Mouse (Mus musculus): ENCODE results near the gene Pomgnt1. TPM values are rescaled to one million over a fixed set of nuclear protein-coding genes. Genes with fewer than 3 reads are reported as not detected.
A peak's percentile ranks its signal among the peaks of the same experiment; 100 is the strongest.

The Pomgnt1 gene
- total RNA-seq (2012; rRNA removed), result 33.0 and 52.2 TPM in 2 replicates
- total RNA-seq (2014; rRNA removed), result 39.9 and 40.7 TPM in 2 replicates
- polyA plus RNA-seq (2012; ENCODE audit: insufficient read length, low read depth), result 40.2 and 42.8 TPM in 2 replicates

- H3K27me3 ChIP-seq (replicated peaks), result no peaks in the 10 kb centered on the region
- no peak within 1 kb of the TSS for H3K27ac ChIP-seq (ENCODE audit: insufficient read depth, low read depth)
- H3K4me1 ChIP-seq (ENCODE audit: control insufficient read depth in 1 of 2, insufficient read depth in 2 of 2), result peaks cover 3 to 17% of the 10 kb centered on the region in 2 experiments; a peak in 3 of 4 replicates
- H3K79me2 ChIP-seq (replicated peaks; ENCODE audit: control insufficient read depth, extremely low read depth, insufficient read depth, poor library complexity, severe bottlenecking), result peaks cover 19% of the 10 kb centered on the region
- in situ Hi-C loops (cut with MboI; ENCODE audit: low pct_ligation_motif_present, low pct_unique_long_range_greater_than_20kb, low sequenced_read_pairs) (no loop called here), dilution Hi-C loops (cut with MboI; ENCODE audit: extremely low pct_ligation_motif_present, extremely low pct_unique_long_range_greater_than_20kb, low sequenced_read_pairs) (no loop called here)
- H3K4me2 ChIP-seq (ENCODE audit: insufficient read depth, low read depth, poor library complexity, severe bottlenecking), result peak within 1 kb of the TSS; percentile 97
- H3K4me3 ChIP-seq (replicated peaks in 1 of 3; ENCODE audit: low read depth in 2 of 3, low read length in 2 of 3, poor library complexity in 1 of 3), result peak within 1 kb of the TSS; percentile 70 to 100 (median 80)
- H3K9ac ChIP-seq (ENCODE audit: insufficient read depth, low read depth), result peak within 1 kb of the TSS; percentile 98
- DNase-seq (ENCODE audit: extremely low read depth), result peak; percentile 93
- no peaks in the 10 kb centered on the region for H3K9me3 ChIP-seq (replicated peaks; ENCODE audit: low read length)
- peak; percentile 87 for TF ChIP-seq NELFE (IDR thresholded peaks at IDR 0.05; ENCODE audit: low read depth, low read length)
- TF ChIP-seq ZKSCAN1 (IDR thresholded peaks at IDR 0.05; ENCODE audit: borderline replicate concordance, low read depth, low read length), result no peak
- peak; percentile 73 for TF ChIP-seq IRF4 (IDR thresholded peaks at IDR 0.05; ENCODE audit: low read depth, low read length)
- peak; percentile 82 for TF ChIP-seq TCF12 (IDR thresholded peaks at IDR 0.05; ENCODE audit: low read depth, low read length)
- TF ChIP-seq UBTF (IDR thresholded peaks at IDR 0.05; ENCODE audit: low read depth, low read length), result 0 out of 2 replicates have a peak, but pooled peaks have one; percentile 23
- peak; percentile 34; the same call in 1 of the 2 replicates for TF ChIP-seq MEF2A (IDR thresholded peaks at IDR 0.05; ENCODE audit: borderline replicate concordance, low read depth, low read length)
- TF ChIP-seq USF1 (IDR thresholded peaks at IDR 0.05; ENCODE audit: low read depth, low read length), result no peak
- TF ChIP-seq USF2 (conservative IDR thresholded peaks at IDR 0.05; ENCODE audit: low read depth, low read length), result no peak
- TF ChIP-seq ZNF384 (IDR thresholded peaks at IDR 0.05; ENCODE audit: low read depth, low read length), result no peak
- no peak for TF ChIP-seq CTCF (conservative IDR thresholded peaks at IDR 0.05 in 1 of 2, IDR thresholded peaks at IDR 0.05 in 1 of 2; ENCODE audit: low read depth in 2 of 2, low read length in 2 of 2)
- TF ChIP-seq CHD2 (IDR thresholded peaks at IDR 0.05; ENCODE audit: low read length), result peak; percentile 96
- TF ChIP-seq JUN (IDR thresholded peaks at IDR 0.05; ENCODE audit: insufficient read depth, low read depth, low read length), result no peak
- TF ChIP-seq SIN3A (IDR thresholded peaks at IDR 0.05; ENCODE audit: low read length), result peak; percentile 100
- TF ChIP-seq MAFK (IDR thresholded peaks at IDR 0.05; ENCODE audit: insufficient replicate concordance, low read length), result no peak
- peak; percentile 46; the same call in 1 of the 2 replicates for TF ChIP-seq NRF1 (IDR thresholded peaks at IDR 0.05; ENCODE audit: low read depth, low read length)
- TF ChIP-seq JUND (conservative IDR thresholded peaks at IDR 0.05; ENCODE audit: low read depth, low read length), result no peak
- TF ChIP-seq POLR2AphosphoS2 (IDR thresholded peaks at IDR 0.05; ENCODE audit: low read depth, low read length), result peak; percentile 81; the same call in 1 of the 2 replicates
- TF ChIP-seq KAT2A (IDR thresholded peaks at IDR 0.05; ENCODE audit: insufficient replicate concordance, low read length), result peak; percentile 93
- TF ChIP-seq EP300 (IDR thresholded peaks at IDR 0.05; ENCODE audit: low read length), result no peak
- no peak for TF ChIP-seq RAD21 (IDR thresholded peaks at IDR 0.05; ENCODE audit: low read depth, low read length)
- peak; percentile 8; the same call in 1 of the 2 replicates for TF ChIP-seq GABPA (IDR thresholded peaks at IDR 0.05; ENCODE audit: insufficient replicate concordance, low read depth, low read length)
- no peak for TF ChIP-seq MAZ (IDR thresholded peaks at IDR 0.05; ENCODE audit: low read depth, low read length)
- peak; percentile 96 for TF ChIP-seq MXI1 (IDR thresholded peaks at IDR 0.05; ENCODE audit: low read depth, low read length)
- no peak for TF ChIP-seq ZC3H11A (IDR thresholded peaks at IDR 0.05; ENCODE audit: low read depth, low read length)
- 0 out of 2 replicates have a peak, but pooled peaks have one; percentile 41 for TF ChIP-seq RCOR1 (conservative IDR thresholded peaks at IDR 0.05; ENCODE audit: low read depth, low read length)
- TF ChIP-seq SMC3 (IDR thresholded peaks at IDR 0.05; ENCODE audit: low read depth, low read length), result no peak
- peak; percentile 76 for TF ChIP-seq MYC (IDR thresholded peaks at IDR 0.05; ENCODE audit: low read depth, low read length)
- no peak for TF ChIP-seq ETS1 (conservative IDR thresholded peaks at IDR 0.05; ENCODE audit: low read depth, low read length)
- peak; percentile 99 for TF ChIP-seq E2F4 (IDR thresholded peaks at IDR 0.05; ENCODE audit: insufficient replicate concordance, low read depth, low read length)
- peak; percentile 71 for TF ChIP-seq ZMIZ1 (IDR thresholded peaks at IDR 0.05; ENCODE audit: low read depth, low read length)
- TF ChIP-seq TBP (conservative IDR thresholded peaks at IDR 0.05; ENCODE audit: low read depth, low read length), result peak; percentile 85
- TF ChIP-seq MAX (IDR thresholded peaks at IDR 0.05; ENCODE audit: low read length), result peak; percentile 51; the same call in 1 of the 2 replicates
- TF ChIP-seq POLR2A (IDR thresholded peaks at IDR 0.05; ENCODE audit: low read depth, low read length), result peak; percentile 93
- TF ChIP-seq HCFC1 (IDR thresholded peaks at IDR 0.05; ENCODE audit: low read depth, low read length), result peak; percentile 92
- TF ChIP-seq ELF1 (IDR thresholded peaks at IDR 0.05; ENCODE audit: low read depth, low read length), result peak; percentile 92
- TF ChIP-seq BHLHE40 (IDR thresholded peaks at IDR 0.05; ENCODE audit: low read depth, low read length), result 0 out of 2 replicates have a peak, but pooled peaks have one; percentile 26
- H3K36me3 ChIP-seq (replicated peaks in 1 of 2; ENCODE audit: control insufficient read depth in 1 of 2, insufficient read depth in 1 of 2, low read length in 1 of 2), result peaks cover 19 to 31% of the 10 kb centered on the region in 2 experiments
Measured at GRCm38 (mm10) chr4:116123602-116124519, at the start of gene Pomgnt1, which contains the start of gene Rad54l. TSS of gene Pomgnt1 (plus strand) at chr4:116123840. TSS of gene Rad54l (minus strand) at chr4:116123690.

Data from CH12.LX (cell line).